Mouse (Mus musculus): ENCODE results near the gene Fam45a. TPM values are rescaled to one million over a fixed set of nuclear protein-coding genes. Genes with fewer than 3 reads are reported as not detected.
"Not testable (repeated sequence)": the region's sequence is repeated elsewhere in the genome, so short reads cannot be mapped to it uniquely, and the experiment has no call there.

The Fam45a gene
- polyA plus RNA-seq, 1 experiment = 4.7 TPM

- H3K27me3 ChIP-seq (ENCODE audit: control insufficient read depth, insufficient read depth, low read length) = no peaks in the 10 kb centered on the region
- TF ChIP-seq POLR2A (IDR thresholded peaks at IDR 0.05; ENCODE audit: low read depth, low read length) (no peak), CTCF (IDR thresholded peaks at IDR 0.05; ENCODE audit: extremely low read depth, insufficient read depth, insufficient read length, insufficient replicate concordance) (no peak)
- no peak overlapping the region for H3K27ac ChIP-seq (ENCODE audit: insufficient read depth, low read length)
- peaks cover 7% of the 10 kb centered on the region for H3K36me3 ChIP-seq (ENCODE audit: control insufficient read depth, insufficient read depth, low read length)
- H3K4me3 ChIP-seq (ENCODE audit: extremely low read depth, insufficient read depth, insufficient read length) = no peak overlapping the region
- H3K4me1 ChIP-seq (ENCODE audit: control insufficient read depth, insufficient read depth, insufficient read length) = no peaks in the 10 kb centered on the region
- DNase-seq (ENCODE audit: low read depth in 1 of 2, low spot score in 2 of 2) = no peak
Observed at GRCm38 (mm10) chr19:60843324-60843723, 31.9 kb downstream of the Fam45a start.

DNA sequence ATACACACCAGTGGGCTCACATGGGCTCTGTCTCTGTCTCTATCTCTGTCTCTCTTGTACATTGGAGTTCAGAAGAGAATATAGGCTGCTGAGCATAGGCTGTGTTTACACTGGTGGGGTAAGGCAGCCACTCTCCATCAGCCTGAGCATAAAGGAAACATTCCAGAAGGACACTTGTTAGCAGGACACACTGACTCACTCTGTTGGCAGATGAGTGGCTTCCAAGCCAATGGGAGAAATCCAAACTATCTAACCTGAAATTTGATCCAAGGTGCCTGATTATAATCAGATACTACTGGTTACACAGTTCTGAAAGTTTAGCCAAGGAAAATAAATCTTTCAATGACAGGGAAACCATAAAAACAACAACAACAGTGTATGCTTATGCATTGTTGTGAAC is 34.3 kb downstream of the Fam45a start:
- no peak for TF ChIP-seq CTCF (IDR thresholded peaks at IDR 0.05; ENCODE audit: extremely low read depth, insufficient read depth, insufficient read length, insufficient replicate concordance)
- no peak for TF ChIP-seq POLR2A (IDR thresholded peaks at IDR 0.05; ENCODE audit: low read depth, low read length)
- no peaks in the 10 kb centered on the region for H3K4me1 ChIP-seq (ENCODE audit: control insufficient read depth, insufficient read depth, insufficient read length)
- no peaks in the 10 kb centered on the region for H3K27me3 ChIP-seq (ENCODE audit: control insufficient read depth, insufficient read depth, low read length)
- no peak overlapping the region for H3K27ac ChIP-seq (ENCODE audit: insufficient read depth, low read length)
- H3K36me3 ChIP-seq (ENCODE audit: control insufficient read depth, insufficient read depth, low read length) = peaks cover under 1% of the 10 kb centered on the region
- DNase-seq (ENCODE audit: low read depth in 1 of 2, low spot score in 2 of 2) = no peak
- H3K4me3 ChIP-seq (ENCODE audit: extremely low read depth, insufficient read depth, insufficient read length) = no peak overlapping the region

DNA sequence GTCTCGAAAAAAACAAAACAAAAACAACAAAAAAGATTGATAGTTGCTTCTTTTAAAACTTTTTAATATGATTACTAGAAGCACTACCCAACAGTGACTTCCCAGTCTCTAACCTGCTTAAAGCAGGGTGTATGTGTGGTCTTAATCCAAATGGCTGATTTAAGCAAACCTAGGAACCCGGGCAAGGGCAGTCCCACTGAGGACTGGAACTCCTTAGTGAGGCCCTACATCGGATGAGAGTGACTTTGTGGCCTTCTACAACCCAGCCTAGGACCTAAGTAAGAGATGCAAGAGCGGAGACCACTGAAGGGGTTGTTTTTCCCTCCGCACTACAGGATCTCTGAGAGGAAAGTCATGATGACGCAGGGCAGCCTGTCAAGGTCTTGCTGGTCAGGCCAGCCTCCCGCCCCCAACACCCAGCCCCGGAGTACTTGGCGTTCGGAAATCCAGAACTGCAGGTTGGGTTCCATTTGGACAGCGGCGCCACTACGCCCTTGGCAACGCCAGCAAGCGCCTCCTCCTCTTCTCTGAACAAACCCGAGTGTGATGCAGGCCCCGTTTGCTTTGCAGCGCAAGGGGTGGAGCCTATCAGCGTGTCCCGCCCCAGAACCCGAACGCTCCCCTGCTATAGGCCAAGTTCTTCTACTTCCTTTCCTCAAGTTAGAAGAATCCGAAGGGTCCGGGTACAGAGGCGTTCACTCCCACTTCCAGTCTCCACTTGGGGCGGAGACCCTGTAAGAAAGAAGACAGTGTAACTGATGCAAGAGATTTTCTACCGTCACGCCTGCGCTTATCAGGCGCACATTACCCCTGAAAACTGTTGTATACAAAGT is 49.7 kb downstream of the Fam45a start, which contains the start of gene Sfxn4:
Sfxn4 (minus strand) TSS at position 612 of the 833 bp plus-strand sequence.
- DNase-seq (ENCODE audit: low read depth in 1 of 2, low spot score in 2 of 2) = peak; percentile 77 to 88
- Histone ChIP-seq H3K36me3 (ENCODE audit: control insufficient read depth, insufficient read depth, low read length) (peaks cover 10% of the 10 kb centered on the region), H3K4me1 (ENCODE audit: control insufficient read depth, insufficient read depth, insufficient read length) (no peaks in the 10 kb centered on the region), H3K27ac (ENCODE audit: insufficient read depth, low read length) (peak within 1 kb of the TSS; percentile 57), H3K4me3 (ENCODE audit: extremely low read depth, insufficient read depth, insufficient read length) (peak within 1 kb of the TSS; percentile 74), H3K27me3 (ENCODE audit: control insufficient read depth, insufficient read depth, low read length) (no peaks in the 10 kb centered on the region)
- TF ChIP-seq POLR2A (IDR thresholded peaks at IDR 0.05; ENCODE audit: low read depth, low read length) = peak; percentile 17; the same call in 1 of the 2 replicates
- TF ChIP-seq CTCF (IDR thresholded peaks at IDR 0.05; ENCODE audit: extremely low read depth, insufficient read depth, insufficient read length, insufficient replicate concordance) = no peak
- 4% methylated on average over 30 of the region's 30 CpGs for WGBS

GRCm38 (mm10) chr19:60866169-60866568 is 54.8 kb downstream of the Fam45a start:
- not testable (repeated sequence) for H3K27ac ChIP-seq (ENCODE audit: insufficient read depth, low read length); H3K27me3 ChIP-seq (ENCODE audit: control insufficient read depth, insufficient read depth, low read length); H3K4me1 ChIP-seq (ENCODE audit: control insufficient read depth, insufficient read depth, insufficient read length); H3K4me3 ChIP-seq (ENCODE audit: extremely low read depth, insufficient read depth, insufficient read length); DNase-seq (ENCODE audit: low read depth in 1 of 2, low spot score in 2 of 2)
- 95% methylated on average over 4 of the region's 4 CpGs for WGBS
- H3K36me3 ChIP-seq (ENCODE audit: control insufficient read depth, insufficient read depth, low read length) = peaks cover 24% of the 10 kb centered on the region

GRCm38 (mm10) chr19:60870489-60870888 is 59.1 kb downstream of the Fam45a start:
- Histone ChIP-seq H3K4me1 (ENCODE audit: control insufficient read depth, insufficient read depth, insufficient read length) (no peaks in the 10 kb centered on the region; the same call in 1 of the 2 replicates), H3K27ac (ENCODE audit: insufficient read depth, low read length) (no peak overlapping the region), H3K27me3 (ENCODE audit: control insufficient read depth, insufficient read depth, low read length) (no peaks in the 10 kb centered on the region), H3K4me3 (ENCODE audit: extremely low read depth, insufficient read depth, insufficient read length) (no peak overlapping the region), H3K36me3 (ENCODE audit: control insufficient read depth, insufficient read depth, low read length) (peaks cover 17% of the 10 kb centered on the region)
- no peak for DNase-seq (ENCODE audit: low read depth in 1 of 2, low spot score in 2 of 2)
- TF ChIP-seq CTCF (IDR thresholded peaks at IDR 0.05; ENCODE audit: extremely low read depth, insufficient read depth, insufficient read length, insufficient replicate concordance) (no peak), POLR2A (IDR thresholded peaks at IDR 0.05; ENCODE audit: low read depth, low read length) (no peak)
- WGBS = 60% methylated on average over 1 of the region's 1 CpGs

- H3K27ac ChIP-seq (ENCODE audit: insufficient read depth, low read length) = no peak overlapping the region
- H3K36me3 ChIP-seq (ENCODE audit: control insufficient read depth, insufficient read depth, low read length) = peaks cover 17% of the 10 kb centered on the region
- no peaks in the 10 kb centered on the region for H3K27me3 ChIP-seq (ENCODE audit: control insufficient read depth, insufficient read depth, low read length)
- H3K4me1 ChIP-seq (ENCODE audit: control insufficient read depth, insufficient read depth, insufficient read length) = no peaks in the 10 kb centered on the region; the same call in 1 of the 2 replicates
- WGBS = 79% methylated on average over 5 of the region's 5 CpGs
- DNase-seq (ENCODE audit: low read depth in 1 of 2, low spot score in 2 of 2) = no peak
- no peak for TF ChIP-seq CTCF (IDR thresholded peaks at IDR 0.05; ENCODE audit: extremely low read depth, insufficient read depth, insufficient read length, insufficient replicate concordance)
- TF ChIP-seq POLR2A (IDR thresholded peaks at IDR 0.05; ENCODE audit: low read depth, low read length) = no peak
- no peak overlapping the region for H3K4me3 ChIP-seq (ENCODE audit: extremely low read depth, insufficient read depth, insufficient read length)
Observed at GRCm38 (mm10) chr19:60871366-60871765, 60.0 kb downstream of the Fam45a start.

GRCm38 (mm10) chr19:60872272-60872671 is 60.9 kb downstream of the Fam45a start:
- H3K27ac ChIP-seq (ENCODE audit: insufficient read depth, low read length) = no peak overlapping the region
- no peak for TF ChIP-seq CTCF (IDR thresholded peaks at IDR 0.05; ENCODE audit: extremely low read depth, insufficient read depth, insufficient read length, insufficient replicate concordance)
- TF ChIP-seq POLR2A (IDR thresholded peaks at IDR 0.05; ENCODE audit: low read depth, low read length) = no peak
- no peak overlapping the region for H3K4me3 ChIP-seq (ENCODE audit: extremely low read depth, insufficient read depth, insufficient read length)
- H3K4me1 ChIP-seq (ENCODE audit: control insufficient read depth, insufficient read depth, insufficient read length) = no peaks in the 10 kb centered on the region; the same call in 1 of the 2 replicates
- WGBS = 35% methylated on average over 1 of the region's 1 CpGs
- no peaks in the 10 kb centered on the region for H3K27me3 ChIP-seq (ENCODE audit: control insufficient read depth, insufficient read depth, low read length)
- DNase-seq (ENCODE audit: low read depth in 1 of 2, low spot score in 2 of 2) = no peak
- H3K36me3 ChIP-seq (ENCODE audit: control insufficient read depth, insufficient read depth, low read length) = peaks cover 17% of the 10 kb centered on the region

Measured in spleen, adult 2 months (tissue).